Mouse (Mus musculus) liver, adult 2 months (tissue): ENCODE results near the gene Rabggtb.

ENCODE experiments used
- CTCF ChIP-seq: fragments of 200-500 bp; IDR thresholded peaks from 2 replicates; pipeline ENCODE4 v1.5.1; 2011; ENCODE audit warnings: low read depth, low read length, control low read depth
- POLR2A ChIP-seq: fragments of 200-500 bp; IDR thresholded peaks from 2 replicates; pipeline ENCODE4 v1.6.1; 2011; ENCODE audit warnings: low read length, control low read depth; ENCODE audit not compliant: insufficient read depth; ENCODE audit errors: extremely low read depth

DNA sequence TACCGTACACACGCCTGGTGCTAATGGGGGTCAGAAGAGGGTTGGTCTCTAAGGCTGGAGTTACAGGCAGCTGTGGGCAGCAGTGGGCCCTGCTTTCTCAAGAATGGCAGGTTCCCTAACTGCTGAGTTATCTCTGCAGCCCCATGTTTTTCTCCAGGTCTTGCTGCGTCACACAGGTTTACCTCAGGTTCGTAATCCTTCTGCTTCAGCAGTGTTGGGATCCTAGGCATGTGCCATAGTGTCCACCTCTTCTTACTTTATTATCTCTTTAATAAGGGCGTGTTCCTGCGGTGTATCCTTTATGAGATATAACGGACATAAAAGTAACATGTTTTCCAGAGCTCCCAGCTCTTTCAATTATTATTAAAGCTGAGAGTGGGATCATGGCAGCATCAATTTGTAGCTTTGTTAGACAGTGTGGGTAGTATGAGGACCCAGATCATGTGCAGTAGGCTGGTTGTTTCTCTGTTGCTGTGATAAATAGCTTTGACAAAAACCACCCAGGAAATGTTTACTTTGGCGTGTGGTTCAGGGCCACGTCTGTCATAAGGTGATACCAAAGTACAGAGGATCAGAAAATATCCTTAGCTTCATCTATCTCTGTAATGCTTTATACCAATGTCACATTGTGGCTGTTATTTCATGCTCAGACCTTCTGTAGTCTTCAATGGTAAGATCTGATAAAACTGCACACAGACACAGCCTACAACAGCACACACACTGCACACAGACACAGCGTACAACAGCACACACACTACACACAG lies 8.5 kb upstream of the Rabggtb start:
- no peak for TF ChIP-seq CTCF
- TF ChIP-seq POLR2A: no peak
